Mouse (Mus musculus): Measurements from ENCODE around the gene Gm3336.

Gene Gm3336

DNA sequence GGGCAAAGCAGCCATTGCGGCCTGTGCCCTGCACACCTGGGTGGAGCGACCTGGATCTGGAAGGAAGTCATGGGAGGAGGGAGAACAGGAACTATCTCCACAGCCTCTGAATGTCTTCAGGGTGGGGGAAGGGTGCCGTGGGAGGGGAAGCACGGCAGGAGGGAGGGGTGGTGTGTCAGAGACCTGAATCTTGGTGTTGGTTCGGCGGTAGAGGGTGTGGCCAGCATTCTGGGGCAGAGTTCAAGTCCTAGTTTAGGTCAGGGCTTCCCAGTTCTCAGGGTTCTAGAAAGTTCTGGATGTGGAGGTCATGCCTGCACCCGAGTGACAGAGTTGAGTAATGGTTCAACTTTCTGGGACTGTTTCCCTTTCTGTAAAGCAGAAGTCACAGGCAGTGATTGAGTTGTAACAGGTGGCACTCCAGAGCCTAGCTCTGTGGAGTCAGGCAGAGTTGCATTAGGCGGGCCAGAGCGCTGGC is 1.5 kb downstream of the Gm3336 start:
- peak; percentile 32 for DNase-seq

GRCm38 (mm10) chr8:70720739-70721138 is 2.4 kb downstream of the Gm3336 start:
- DNase-seq = peak; percentile 60

DNA sequence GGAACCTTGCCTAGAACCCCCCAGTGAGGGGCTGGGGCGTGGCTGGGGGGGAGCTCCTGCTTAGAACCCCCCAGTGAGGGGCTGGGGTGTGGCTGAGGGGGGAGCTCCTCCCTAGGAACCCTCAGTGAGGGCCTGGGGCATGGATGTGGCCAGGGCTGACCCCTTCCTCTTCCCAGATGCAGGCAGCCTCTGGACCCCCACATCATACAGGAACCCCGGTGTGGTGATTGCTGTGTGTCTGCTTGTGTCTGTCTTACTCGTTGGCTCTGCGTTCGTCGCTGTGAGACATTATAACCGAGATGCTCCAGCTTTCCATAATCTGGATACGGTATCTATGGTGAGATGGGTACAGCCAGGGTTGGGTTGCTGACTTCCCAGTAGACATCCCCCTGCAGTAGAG is 3.3 kb downstream of the Gm3336 start:
- DNase-seq = peak; percentile 19

GRCm38 (mm10) chr8:70723486-70724210 is 5.3 kb downstream of the Gm3336 start, which contains the start of gene Pde4c:
Gene Pde4c, plus strand, starts transcription at chr8:70723720.
- no peak for DNase-seq

DNA sequence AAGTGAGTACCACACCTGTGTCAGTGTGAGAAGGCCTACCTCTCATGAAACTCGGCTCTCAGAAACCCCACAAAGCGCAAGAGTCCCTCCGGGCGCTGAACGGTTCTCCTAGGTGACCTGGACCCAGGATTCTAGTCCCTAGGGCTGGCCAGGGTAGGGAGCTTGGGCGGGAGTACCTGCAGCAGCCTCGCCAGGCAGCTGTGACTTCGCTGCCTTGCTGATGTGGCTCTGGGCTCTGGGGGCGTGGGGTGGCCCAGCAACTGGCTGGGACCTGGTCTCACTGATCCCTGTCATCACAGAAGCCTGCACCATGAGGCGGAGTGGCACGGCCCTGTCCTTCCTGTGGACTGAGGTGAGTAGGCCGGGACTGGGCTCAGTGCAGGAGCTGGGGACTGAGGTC is 5.9 kb downstream of the Gm3336 start:
- DNase-seq = no peak

DNA sequence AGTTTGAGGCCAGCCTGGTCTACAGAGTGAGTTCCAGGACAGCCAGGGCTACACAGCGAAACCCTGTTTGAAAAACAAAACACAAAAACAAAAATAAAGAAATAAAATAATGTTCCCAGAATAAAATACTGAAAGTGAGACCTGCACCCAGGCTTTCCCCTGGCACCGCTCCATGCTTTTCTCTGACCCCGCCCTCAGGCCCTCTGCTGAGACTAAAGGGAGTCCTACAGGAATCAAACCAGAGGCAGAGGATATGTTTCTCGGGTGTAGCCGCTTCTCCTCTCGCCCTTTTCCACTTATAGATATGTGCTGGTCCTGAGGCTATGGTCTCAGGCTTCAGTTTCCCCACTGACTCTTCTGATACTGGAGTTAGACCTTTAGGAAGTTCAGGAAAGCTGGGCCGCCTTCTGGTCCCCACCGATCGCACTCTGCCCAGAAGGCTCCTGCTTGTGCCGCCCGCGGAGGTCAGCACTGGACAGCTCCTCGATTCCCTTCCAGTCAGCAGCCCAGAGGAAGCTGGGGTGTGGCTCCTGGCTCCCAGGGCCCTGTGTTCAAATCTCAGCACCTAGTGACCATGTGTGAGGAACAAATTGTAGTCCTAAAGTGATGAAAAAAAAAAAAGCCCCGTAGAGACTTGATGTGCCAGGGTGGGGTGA is 7.6 kb downstream of the Gm3336 start:
- no peak for DNase-seq

GRCm38 (mm10) chr8:70726721-70727120 is 8.4 kb downstream of the Gm3336 start:
- DNase-seq = no peak

- DNase-seq = no peak
Observed at GRCm38 (mm10) chr8:70729808-70730475, 11.6 kb downstream of the Gm3336 start.

- DNase-seq = no peak
Observed at GRCm38 (mm10) chr8:70730956-70731355, 12.6 kb downstream of the Gm3336 start.

- DNase-seq = no peak
Observed at GRCm38 (mm10) chr8:70737705-70738104, 19.4 kb downstream of the Gm3336 start.

GRCm38 (mm10) chr8:70738211-70738610 is 19.9 kb downstream of the Gm3336 start:
- DNase-seq = no peak

DNA sequence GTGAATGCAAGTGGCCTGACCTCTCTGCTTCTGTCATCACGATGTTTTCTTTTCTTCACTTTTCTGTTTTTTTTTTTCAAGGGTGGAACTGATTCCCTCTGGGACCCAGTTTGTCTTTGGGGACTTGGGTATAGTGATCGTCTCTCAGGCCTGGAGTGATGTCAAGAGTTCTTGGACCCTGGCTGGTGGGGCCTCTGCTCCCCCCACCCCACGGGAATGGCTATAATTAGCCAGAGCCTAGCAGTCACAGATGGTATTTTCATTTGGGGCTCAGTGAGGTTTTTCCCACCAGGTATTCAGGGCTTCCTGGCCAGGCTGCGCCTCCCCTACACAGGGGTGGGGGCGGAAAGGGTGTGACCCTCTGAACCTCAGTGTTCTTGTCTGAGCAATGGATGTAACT is 23.3 kb downstream of the Gm3336 start:
- DNase-seq = no peak

GRCm38 (mm10) chr8:70742176-70742575 is 23.8 kb downstream of the Gm3336 start:
- no peak for DNase-seq

DNA sequence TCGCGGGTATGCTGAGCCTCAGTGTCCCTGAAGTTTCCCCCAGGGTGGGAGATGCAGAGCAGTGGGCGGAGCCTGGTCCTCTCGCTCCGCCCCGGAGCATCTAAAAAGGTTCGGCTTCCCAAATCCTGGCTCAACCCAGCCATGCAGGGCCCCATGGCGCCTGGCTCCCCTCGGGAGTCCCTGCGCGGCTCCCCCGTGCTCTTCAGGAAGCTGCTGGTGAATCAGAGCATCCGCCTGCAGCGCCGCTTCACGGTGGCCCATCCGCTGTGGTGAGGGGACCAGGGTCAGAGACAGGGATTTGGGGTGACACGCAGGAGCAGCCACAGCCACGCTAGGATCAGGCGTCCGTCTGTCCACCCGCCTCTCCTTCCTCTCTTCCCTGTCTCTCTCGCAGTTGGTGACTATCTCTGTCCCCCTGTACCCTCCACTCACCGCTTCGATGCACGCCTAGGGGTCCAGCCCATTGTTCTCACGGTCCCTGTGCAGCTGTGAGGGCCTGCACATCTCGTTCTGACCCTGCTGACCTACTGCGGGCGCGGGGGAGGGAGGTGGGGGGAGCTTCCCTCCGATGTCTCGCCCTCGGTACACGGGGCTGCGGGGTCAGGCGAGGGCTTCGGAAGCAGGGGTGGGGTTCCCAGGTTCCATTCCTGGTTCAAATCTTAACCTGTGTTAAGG is 24.8 kb downstream of the Gm3336 start:
- DNase-seq = no peak

GRCm38 (mm10) chr8:70743656-70744590 is 25.6 kb downstream of the Gm3336 start:
- peak; percentile 30 for DNase-seq

DNA sequence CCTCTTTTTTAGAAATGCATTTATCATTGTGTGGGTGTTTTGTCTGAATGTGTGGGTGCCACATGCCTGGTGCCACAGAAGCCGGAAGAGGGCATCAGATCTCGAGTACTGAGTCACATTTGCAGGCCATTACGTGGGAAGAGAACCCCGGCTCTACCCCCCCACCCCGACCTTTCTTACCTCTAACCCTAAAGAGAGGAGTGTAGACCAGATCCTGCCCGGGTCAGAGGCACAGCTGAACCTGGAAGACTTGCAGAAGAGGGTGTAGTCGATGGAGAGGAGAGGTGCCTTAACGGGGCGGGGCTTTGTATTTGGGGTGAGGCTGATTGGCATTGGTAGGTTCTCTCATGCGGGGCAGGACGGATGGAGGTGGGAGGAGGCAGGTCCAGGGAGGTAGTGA is 26.5 kb downstream of the Gm3336 start:
- peak; percentile 12 for DNase-seq

DNA sequence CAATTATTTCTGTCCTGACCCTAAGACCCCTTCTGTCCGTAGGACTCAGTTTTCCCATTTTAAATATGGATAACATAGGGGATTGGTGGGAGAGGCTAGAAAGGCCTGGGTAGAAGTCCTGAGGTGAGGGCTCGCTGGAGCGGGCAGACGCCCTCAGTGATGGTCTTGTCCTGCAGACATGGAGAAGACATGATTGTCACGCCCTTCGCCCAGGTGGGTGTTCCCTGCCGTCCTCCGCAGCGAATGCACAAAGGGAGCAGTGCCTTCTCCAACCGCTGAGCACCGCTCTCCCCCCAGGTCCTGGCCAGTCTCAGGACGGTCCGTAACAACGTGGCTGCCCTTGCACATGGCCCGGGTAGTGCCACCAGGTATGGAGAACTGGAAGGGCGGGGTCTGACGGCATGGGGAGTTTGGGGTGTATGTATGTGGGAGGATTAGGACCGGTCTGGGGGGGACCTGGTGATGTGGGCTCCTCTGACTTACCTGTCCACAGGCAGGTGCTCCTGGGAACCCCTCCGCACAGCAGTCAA is 27.4 kb downstream of the Gm3336 start:
- DNase-seq = peak; percentile 13

DNA sequence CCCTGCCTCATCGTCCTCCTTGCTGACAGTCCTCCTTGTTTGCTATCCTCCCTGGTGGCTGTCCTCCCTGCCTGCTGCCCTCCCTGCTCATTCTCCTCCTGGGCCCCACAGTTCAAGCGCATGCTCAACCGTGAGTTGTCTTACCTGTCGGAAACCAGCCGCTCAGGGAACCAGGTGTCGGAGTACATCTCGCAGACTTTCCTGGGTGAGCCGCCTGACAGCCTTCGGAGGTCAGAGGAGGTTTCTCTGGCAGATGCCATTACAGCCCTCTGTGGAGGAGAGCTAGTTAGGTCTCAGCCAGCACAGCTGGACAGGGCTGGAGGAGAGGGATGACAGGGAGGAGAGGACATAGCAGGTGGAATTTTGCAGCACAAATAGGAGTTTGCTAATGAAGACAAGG is 28.3 kb downstream of the Gm3336 start:
- no peak for DNase-seq

DNA sequence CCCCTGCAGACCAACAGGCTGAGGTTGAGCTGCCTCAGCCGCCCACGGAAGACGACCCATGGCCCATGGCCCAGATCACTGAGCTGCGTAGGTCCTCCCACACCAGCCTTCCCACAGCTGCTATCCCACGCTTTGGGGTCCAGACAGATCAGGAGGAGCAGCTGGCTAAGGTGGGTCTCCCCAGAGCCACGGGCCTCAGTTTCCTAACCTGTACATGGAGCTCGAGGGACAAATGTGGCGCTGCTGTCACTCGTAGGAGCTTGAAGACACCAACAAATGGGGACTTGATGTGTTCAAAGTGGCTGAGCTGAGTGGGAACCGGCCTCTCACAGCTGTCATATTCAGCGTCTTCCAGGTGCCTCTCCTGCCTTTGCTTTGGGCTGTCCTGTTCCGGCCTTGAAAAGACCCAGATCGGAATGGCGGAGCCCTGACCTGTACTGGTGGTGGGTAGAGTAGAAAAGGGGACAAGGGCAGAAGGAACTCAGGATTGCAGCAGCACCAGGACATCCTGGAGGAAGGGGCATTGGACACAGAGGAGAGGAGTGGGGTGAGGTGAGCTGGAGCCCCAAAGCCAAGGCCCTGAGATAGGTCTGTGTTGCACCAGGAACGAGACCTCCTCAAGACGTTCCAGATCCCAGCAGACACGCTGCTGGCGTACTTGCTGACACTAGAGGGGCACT is 29.0 kb downstream of the Gm3336 start:
- no peak for DNase-seq

GRCm38 (mm10) chr8:70748246-70749096 is 30.1 kb downstream of the Gm3336 start:
- DNase-seq = no peak
